Mouse (Mus musculus) cortical plate, adult 2 months (tissue): ENCODE results near the gene Adgre5. TPM values are rescaled to one million over a fixed set of nuclear protein-coding genes. Genes with fewer than 3 reads are reported as not detected.

Experiments used
- H3K27ac ChIP-seq: fragments of 200-500 bp; 2 replicates; pipeline ENCODE4 v1.5.1; 2012; ENCODE audit warnings: low read length, control low read depth, inconsistent platforms; ENCODE audit not compliant: insufficient read depth
- H3K4me1 ChIP-seq: fragments of 200-500 bp; 2 replicates; pipeline ENCODE4 v1.6.1; 2011; ENCODE audit warnings: low read length; ENCODE audit not compliant: control insufficient read depth, insufficient read depth
- H3K4me3 ChIP-seq: fragments of 200-500 bp; 2 replicates; pipeline ENCODE4 v1.5.1; 2011; ENCODE audit warnings: mild to moderate bottlenecking, low read length, control low read depth; ENCODE audit not compliant: insufficient read depth
- CTCF ChIP-seq: fragments of 200-500 bp; IDR thresholded peaks from 2 replicates; pipeline ENCODE4 v1.5.1; 2011; ENCODE audit warnings: mild to moderate bottlenecking, control low read depth, low read length; ENCODE audit not compliant: insufficient read depth; ENCODE audit errors: extremely low read depth
- POLR2A ChIP-seq: fragments of 200-500 bp; IDR thresholded peaks from 2 replicates; pipeline ENCODE4 v1.6.1; 2011; ENCODE audit warnings: mild to moderate bottlenecking, low read length, control low read depth; ENCODE audit not compliant: insufficient read depth; ENCODE audit errors: extremely low read depth
- polyA plus RNA-seq: library from polyadenylated mRNA; depleted of rRNA; stranded (reverse); fragments of >200 nt; gene quantifications from 2 replicates; pipeline ENCODE4 v1.2.3, GENCODE M21; 2012

Gene Adgre5
- polyA plus RNA-seq, 1 experiment, result 26.9 TPM

DNA sequence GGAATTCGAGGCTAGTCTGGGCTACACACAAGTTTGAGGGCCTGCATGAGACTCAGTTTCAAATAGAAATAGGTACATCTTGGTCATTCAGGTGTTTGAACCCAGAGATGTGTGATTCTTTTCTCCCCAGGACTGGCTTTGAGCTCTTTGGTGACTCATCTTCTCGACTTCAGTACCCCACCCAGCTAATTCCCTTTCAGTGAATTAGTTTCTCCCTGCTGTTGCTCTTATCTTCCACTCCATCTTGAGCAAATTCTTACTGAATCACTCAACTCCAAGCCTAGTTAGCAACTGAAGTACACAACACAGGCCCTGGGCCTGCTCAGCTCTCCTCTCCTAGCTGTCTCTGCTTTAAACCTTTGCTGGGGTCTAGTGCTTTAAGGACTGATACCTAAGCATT lies 24.6 kb downstream of the Adgre5 start:
- Histone ChIP-seq H3K27ac (no peak overlapping the region), H3K4me1 (peaks cover 2% of the 10 kb centered on the region; the same call in 1 of the 2 replicates), H3K4me3 (no peak overlapping the region; the same call in 1 of the 2 replicates)
- TF ChIP-seq CTCF (no peak), POLR2A (no peak)

DNA sequence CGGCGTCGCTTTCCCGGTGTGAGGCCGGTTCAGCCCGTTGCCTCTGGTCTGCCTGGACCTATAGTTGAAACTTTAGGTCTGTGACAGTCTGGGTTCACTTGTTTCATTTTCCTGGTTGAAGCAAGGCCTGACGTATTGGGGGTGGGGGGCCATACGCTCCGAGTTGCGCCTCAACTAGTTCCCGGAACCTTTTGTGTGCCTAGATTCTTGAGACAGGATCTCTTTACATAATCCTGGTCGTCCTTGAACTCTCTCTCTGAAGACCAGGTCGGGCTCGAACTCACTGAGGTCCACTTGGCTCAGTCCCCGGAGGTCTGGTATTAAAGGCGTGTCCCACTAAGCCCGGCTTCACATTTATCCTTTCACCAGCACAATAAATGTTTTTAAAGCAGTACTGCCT lies 25.4 kb downstream of the Adgre5 start:
- H3K27ac ChIP-seq, result no peak overlapping the region
- H3K4me1 ChIP-seq, result peaks cover 2% of the 10 kb centered on the region; the same call in 1 of the 2 replicates
- TF ChIP-seq POLR2A, result no peak
- TF ChIP-seq CTCF, result no peak
- peak overlapping the region; percentile 76 for H3K4me3 ChIP-seq

DNA sequence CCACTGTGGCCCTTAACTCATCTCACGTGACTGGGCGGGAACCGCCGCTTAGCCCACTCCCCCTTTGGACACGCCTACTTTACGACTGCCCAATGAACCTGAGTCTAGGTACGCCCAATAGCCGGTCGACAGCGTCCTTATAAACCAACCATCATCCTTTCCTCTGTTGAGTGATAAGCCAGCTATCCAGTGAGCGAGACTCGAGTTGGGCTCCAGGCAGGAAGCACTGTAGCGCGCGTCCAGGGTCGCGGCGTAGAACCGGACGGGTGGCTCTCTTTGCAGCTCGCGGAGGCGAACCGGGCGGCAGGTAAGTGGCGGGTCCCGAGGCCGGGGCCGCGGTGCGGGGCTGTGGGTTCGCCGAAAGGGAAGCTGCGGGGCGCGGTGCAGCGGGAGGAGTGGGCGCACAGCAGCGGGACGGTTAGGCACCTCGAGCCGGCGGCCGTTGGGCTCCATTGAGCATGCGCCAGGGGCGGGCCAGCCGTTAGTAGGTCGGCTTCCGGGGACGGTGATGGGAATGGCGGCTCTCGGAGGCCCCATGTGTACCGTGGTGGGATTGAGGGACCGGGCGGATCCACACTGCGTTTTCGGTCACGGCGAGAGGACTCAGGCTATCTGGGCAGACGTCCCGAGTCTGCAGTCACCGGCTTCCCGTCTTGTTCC lies 26.0 kb downstream of the Adgre5 start, which contains the start of gene Ddx39:
TSS of gene Ddx39 (plus strand) at position 147 of the 660 bp plus-strand sequence.
- Histone ChIP-seq H3K4me3 (peak within 1 kb of the TSS; percentile 76), H3K27ac (0 out of 2 replicates have a peak within 1 kb of the TSS, but pooled peaks have one; percentile 55), H3K4me1 (peaks cover 2% of the 10 kb centered on the region; the same call in 1 of the 2 replicates)
- TF ChIP-seq POLR2A (peak; percentile 87), CTCF (no peak)

DNA sequence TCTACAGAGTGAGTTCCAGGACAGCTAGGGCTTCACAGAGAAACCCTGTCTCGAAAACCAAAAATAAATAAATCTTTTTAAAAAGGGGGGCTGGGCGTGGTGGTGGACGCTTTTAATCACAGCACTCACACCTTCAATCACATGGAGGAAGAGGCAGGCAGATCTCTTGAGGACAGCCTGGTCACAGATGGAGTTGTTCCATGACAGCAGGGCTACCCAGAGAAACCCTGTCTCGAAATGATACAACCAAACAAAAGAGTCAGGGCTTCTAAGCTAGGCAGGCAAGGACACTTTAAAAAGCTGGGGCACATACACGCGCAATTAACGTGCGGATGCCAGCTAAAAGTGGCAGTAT lies 26.5 kb downstream of the Adgre5 start:
- Histone ChIP-seq H3K4me1 (peaks cover 2% of the 10 kb centered on the region; the same call in 1 of the 2 replicates), H3K4me3 (peak overlapping the region; percentile 76), H3K27ac (no peak overlapping the region)
- no peak for TF ChIP-seq POLR2A
- TF ChIP-seq CTCF, result no peak

DNA sequence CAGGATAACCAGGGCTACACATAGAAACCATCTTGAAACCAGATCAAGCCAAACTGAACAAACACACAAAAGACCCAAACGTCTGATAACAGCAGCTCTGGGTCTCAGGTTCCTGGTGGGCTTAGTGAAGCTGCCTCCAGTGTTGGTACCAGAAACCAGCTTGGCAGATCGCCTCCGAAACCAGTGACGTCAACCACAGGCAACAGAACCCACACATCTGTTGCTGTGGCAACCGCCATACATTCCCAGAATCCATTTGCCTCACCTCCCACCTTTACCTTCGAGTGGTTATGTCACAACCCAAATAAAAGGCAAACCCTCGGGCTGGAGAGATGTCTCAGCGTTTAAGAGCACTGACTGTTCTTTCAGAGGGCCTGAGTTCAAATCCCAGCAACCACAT lies 33.6 kb downstream of the Adgre5 start:
- 0 out of 2 replicates have a peak, but pooled peaks cover 1% of the 10 kb centered on the region for H3K4me1 ChIP-seq
- TF ChIP-seq POLR2A, result no peak
- TF ChIP-seq CTCF, result no peak
- no peak overlapping the region for H3K4me3 ChIP-seq
- H3K27ac ChIP-seq, result no peak overlapping the region

DNA sequence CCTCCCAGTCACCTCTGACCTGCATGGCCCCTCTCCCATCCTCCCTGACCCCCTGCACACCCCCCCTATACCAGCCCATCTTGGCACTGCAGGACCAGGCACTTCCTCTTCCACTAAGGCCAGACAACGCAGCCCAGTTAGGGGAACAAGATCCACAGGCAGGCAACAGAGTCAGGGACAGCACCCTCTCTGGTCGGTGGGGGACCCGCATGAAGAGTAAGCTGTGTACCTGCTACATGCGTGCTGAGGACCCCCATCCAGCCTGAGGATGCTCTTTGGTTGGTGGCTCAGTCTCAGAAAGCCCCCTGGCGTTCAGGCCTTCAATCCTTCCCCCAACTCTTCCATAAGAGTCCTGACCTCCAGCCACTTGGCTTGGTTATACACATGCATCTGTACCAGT lies 34.7 kb downstream of the Adgre5 start:
- no peak for TF ChIP-seq POLR2A
- no peak for TF ChIP-seq CTCF
- H3K27ac ChIP-seq, result no peak overlapping the region
- 0 out of 2 replicates have a peak, but pooled peaks cover 1% of the 10 kb centered on the region for H3K4me1 ChIP-seq
- no peak overlapping the region for H3K4me3 ChIP-seq

DNA sequence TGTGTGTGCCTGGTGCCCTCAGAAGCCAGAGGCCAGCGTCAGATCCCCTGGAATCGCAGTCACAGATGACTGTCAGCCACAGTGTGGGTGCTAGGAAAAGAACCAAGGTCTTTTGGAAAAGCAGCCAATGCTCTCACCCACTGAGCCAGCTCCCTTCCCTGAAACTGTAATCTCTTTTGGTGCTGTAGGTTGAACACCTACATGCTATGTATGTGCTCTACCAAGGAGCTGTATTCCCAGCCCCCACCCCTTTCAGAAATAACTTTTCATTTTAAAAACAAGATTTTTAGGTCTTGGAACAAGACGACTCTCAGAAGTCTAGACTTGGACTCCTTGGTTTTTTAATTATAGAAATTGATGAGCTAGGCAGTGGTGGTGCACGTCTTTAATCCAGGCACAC lies 37.7 kb downstream of the Adgre5 start:
- Histone ChIP-seq H3K4me3 (no peak overlapping the region), H3K27ac (peak overlapping the region; percentile 28; the same call in 1 of the 2 replicates), H3K4me1 (0 out of 2 replicates have a peak, but pooled peaks cover 1% of the 10 kb centered on the region)
- TF ChIP-seq POLR2A, result no peak
- TF ChIP-seq CTCF, result no peak

DNA sequence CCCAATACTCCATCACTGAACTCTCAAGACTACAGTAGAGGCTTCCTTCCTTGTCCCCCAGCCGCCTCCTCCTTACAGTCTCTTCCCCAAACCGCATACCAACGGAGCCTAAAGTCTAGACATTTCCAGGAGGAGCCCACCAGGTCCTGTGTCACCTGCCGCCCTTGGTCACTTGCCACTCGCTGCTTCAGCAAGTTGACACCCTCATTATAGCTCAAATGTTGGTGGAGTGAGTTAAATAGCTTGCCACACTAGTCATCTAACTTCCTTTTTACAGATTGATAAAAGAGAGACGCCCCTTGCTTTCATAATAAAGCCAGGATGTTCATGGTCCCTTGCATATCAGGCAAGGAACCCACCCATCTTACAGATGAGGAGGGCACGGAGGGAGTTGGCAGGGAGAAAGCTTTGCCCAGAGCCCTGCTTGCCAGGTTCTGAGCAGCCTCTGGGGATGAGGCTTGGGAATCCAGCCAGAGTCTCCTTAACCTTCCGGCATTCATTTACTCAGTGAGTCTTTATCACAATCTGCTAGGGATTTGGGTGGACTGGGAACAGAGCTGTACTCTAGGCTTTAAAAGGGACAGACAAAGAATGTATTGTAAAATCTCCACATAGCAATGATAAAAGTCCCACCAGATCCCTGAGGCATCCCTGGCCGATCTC lies 40.6 kb downstream of the Adgre5 start:
- Histone ChIP-seq H3K4me3 (no peak overlapping the region), H3K4me1 (peaks cover 7% of the 10 kb centered on the region), H3K27ac (no peak overlapping the region)
- no peak for TF ChIP-seq POLR2A
- no peak for TF ChIP-seq CTCF

DNA sequence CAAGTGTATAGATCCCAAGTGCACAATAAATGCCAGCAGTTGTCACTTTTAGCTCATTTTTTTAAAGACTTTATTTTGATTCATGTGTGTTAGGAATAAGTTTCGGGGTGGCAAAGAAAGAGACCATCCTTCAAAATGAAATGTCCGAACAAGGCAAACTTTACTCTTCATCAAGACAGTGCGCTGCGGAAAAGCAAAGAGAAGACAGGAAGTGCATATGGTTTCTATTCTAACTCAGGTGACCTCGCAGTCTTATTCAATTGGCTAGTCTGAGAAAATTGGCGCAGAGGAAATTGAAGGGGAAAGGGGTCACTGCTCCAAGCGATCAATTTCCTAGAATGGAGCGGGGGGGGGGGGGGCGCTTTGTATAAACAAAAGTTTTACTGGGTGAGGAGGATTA lies 41.6 kb downstream of the Adgre5 start:
- TF ChIP-seq POLR2A, result no peak
- no peak for TF ChIP-seq CTCF
- Histone ChIP-seq H3K4me1 (peaks cover 13% of the 10 kb centered on the region), H3K27ac (no peak overlapping the region; the same call in 1 of the 2 replicates), H3K4me3 (peak overlapping the region; percentile 78)
